Mouse (Mus musculus) cerebellum, postnatal 25 days (tissue): ENCODE measurements around the gene Blmh.

ENCODE experiments used
- DNase-seq, 2 experiments: peaks; one replicate each; pipeline ENCODE4 v3.0.0; 2021; ENCODE audit warnings: mixed read lengths in 2 of 2

The Blmh gene

GRCm38 (mm10) chr11:76924759-76925236 lies at the start of gene Blmh:
Blmh (plus strand) TSS chr11:76924809.
- DNase-seq: no peak

GRCm38 (mm10) chr11:76879816-76880215 lies 44.8 kb upstream of the Blmh start:
- DNase-seq: no peak

- DNase-seq: no peak
Observed at GRCm38 (mm10) chr11:76884451-76884850, 40.2 kb upstream of the Blmh start.

GRCm38 (mm10) chr11:76889339-76890164 lies 35.1 kb upstream of the Blmh start:
- DNase-seq: no peak

DNA sequence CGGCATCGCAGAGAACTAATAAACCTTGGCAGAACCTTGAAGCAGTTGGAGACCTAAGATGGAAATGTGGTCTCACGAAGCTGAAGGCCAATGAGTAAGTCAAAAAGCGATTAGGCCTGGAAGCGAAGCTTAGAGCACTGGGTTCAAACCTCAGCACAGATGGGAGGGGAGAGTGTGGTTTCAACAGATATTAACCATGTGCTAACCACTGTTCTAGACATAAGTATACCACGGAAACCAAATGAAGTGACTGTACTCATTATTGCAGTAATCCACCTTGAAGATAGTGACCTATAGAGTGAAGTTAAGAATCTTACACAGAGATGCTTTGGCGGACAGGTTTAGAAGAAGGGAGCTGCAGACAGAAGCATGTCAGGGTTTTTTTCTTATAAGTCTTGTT lies 33.4 kb upstream of the Blmh start:
- no peak for DNase-seq

- no peak for DNase-seq
Observed at GRCm38 (mm10) chr11:76891738-76892349, 32.8 kb upstream of the Blmh start.

- DNase-seq: no peak
Observed at GRCm38 (mm10) chr11:76892972-76893371, 31.6 kb upstream of the Blmh start.

- DNase-seq: no peak
Observed at GRCm38 (mm10) chr11:76893570-76893969, 31.0 kb upstream of the Blmh start.

DNA sequence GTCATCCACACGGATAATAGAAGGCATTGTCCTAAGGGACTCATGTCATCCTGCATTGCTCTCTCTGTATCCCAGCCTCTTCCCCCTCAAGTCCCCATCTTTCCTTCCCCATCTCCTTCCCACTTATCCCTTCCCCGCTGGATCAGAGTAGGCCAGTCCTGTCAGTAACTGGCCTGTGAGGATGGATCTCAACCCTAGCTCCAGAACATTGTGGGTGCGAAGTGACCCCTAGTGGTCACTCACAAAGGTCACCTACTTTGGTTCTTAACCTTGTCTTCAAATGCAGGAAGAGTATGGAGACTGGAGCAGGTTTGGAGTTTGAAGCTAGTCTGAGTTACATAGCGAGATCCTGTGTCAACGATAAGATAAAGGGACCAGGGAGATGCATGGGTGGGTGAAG lies 30.4 kb upstream of the Blmh start:
- peak; percentile 72 to 83 for DNase-seq

DNA sequence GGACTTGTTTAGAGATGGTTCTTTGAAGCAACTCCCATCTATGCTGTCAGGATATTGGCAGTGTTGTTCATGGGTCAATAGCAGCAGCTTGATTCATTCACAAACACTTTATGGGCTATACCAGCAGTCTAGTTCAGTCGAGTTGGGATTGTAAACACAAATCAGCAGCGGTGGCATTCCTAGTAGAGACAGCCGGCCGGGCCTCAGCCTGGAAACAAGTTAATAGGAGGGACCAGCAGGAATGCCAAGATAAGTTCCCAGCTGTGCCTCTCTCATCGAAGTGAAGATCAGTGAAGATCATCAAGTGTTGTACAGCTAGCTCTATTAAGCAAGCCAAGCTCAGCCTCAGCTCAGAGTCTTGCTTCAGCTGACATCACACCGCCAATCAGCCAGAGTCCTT lies 28.2 kb upstream of the Blmh start:
- no peak for DNase-seq

- DNase-seq: no peak
Observed at GRCm38 (mm10) chr11:76897126-76897525, 27.5 kb upstream of the Blmh start.

GRCm38 (mm10) chr11:76897871-76898270 lies 26.7 kb upstream of the Blmh start:
- DNase-seq: no peak

DNA sequence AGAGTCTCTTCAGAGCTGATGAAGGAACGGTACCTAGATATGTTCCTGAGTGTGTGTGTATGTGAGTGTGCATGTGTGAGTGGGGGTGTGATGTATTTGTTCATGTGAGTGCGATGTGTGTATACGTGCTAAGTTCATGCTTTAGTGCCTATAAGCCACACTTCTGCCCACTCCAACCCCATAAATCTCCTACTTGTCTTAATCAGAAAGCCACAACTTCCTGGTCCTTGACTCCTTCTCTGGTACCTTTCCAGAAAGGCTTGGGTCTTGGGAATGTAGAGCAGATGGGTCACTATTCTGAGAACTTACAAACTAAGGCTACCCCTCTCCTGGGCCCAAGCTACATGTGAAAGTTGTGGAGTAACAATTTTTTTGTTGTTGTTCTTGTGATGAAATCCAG lies 25.9 kb upstream of the Blmh start:
- DNase-seq: no peak

DNA sequence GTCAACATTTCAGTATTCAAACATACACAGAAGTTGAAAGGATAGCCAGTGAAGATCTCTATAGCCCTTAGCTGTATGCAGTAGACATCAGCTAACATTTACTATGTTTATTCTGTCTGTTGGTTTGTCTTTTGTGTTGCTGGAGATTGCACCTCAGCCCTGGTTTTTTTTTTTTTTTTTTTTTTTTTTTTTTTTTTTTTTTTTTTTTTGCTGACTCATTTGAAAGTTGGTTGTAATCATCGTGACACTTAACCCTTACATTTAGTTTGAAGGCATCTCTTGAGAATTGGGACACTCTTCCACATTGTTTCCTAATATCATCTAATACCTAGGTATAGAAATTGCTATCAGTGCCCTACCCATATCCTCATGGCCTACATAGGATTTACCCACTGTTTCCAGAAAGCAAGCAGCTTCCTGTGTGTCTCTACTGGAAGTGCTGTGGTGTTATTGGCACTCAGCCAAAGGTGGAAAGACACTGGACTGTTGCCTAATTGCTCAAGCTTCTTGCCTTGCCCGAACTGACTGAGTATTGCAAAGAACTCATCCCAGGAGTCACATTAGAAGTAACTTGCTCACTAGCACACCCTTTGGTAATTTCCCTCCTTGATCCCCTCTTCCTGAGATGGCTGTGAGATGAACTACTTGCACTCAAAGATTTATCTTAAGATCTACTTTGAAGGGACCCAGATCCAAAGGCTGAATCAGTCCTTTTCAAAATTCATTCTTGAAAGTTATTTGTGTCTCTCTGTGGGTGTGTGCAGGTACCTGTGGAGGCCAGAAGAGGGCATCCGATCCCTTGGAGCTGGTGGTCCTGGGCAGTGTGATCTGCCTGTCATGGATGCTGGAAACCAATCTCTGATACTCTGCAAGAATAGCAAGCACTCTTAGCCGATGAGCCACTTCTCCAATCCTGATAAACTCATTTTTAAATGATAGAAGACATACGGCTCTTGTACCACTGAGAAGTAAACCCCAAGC lies 24.6 kb upstream of the Blmh start:
- peak in 1 of 2 experiments; percentile 12 for DNase-seq

DNA sequence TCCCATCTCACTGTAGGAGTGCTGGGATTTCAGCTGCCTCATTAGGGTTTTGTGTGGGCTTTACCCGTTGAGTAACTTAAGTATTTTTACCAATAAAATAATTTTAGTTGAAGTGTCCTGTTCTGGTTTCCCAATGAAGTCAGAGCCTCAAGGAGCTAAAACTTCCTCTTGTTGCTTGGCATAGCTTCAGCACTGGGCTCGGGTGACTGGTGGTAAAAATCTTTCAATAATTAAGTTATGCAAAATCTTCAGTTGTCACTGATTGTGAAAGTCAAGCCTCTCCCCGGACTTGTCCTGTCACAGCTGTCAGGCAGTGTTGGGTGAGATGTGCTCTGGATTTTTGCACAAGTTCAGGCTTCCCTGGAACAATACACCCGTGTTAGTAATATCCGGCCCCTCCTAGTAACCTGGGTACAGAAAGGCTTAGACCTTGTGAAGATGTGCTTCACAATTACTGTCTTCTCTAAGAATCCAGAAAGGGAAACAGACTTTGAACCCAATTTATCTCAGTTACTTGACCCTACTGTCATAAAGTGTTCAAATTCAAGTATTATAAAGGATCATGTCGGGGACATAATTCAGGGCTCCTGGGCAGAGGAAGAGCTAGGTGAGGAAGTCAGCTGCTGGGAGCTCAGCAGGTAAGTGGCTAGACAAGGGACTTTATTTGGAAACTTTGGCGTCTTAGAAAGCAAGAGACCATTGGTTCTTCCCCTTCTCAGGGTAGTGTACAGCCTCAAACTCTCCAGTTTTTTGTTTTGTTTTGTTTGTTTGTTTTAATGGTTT lies 22.8 kb upstream of the Blmh start, which contains the start of gene Tmigd1:
Gene Tmigd1 (plus strand): TSS at position 581 of the 783 bp plus-strand sequence.
- DNase-seq: no peak

DNA sequence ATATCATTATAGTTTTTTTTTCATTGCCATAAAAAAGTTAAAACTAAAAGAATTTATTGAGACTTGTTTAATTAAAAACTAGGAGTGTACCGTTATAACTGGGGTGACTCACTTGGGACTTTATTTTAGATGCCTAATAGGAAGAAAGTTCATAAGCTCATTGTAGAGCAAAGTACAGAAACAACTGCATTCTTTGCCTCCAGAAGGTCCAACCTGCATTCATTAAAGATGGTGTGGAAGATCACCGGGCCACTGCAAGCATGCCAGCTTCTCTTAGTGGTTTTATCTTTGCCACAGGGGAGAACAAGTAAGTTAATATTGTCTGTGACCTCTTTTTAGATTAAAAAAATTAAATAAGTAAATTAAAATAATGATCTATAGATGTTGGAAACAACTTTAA lies 20.3 kb upstream of the Blmh start:
- DNase-seq: no peak

GRCm38 (mm10) chr11:76908651-76909050 lies 16.0 kb upstream of the Blmh start:
- DNase-seq: no peak

DNA sequence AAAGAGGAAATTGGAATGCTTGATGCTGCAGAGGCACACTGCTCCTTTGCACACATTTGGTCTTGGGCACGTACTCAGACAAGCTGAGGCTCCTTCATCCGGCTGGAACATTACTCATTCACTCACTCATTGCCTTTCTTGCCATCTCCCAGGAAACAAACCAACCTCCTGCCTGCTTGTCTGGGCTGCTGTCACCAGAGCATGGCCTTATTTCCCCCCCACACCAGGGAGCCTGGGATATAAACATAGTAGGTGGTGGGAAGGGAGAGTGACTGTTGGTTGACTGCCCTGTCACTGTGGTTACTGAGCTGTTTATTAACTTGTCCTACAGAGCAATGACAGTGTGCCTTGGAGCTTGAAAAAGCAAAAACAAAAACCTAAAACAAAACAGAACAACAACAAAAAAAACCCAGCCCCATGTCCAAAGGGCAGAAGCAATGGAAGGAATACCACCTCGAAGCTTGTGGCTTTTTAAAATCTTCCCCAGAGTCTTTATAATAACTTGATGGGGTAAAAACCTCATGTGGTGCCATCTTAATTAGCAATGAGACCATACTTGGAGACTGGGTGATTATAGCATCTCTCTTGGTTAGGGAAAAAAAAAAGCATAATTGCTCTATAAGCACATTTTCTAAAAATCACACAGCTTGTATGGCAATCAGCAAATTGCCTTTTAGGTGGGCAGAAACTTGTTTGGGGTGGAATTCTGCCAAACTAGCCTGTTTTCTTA lies 13.1 kb upstream of the Blmh start:
- DNase-seq: no peak

- DNase-seq: peak; percentile 58 to 63
Observed at GRCm38 (mm10) chr11:76912055-76912395, 12.6 kb upstream of the Blmh start.

DNA sequence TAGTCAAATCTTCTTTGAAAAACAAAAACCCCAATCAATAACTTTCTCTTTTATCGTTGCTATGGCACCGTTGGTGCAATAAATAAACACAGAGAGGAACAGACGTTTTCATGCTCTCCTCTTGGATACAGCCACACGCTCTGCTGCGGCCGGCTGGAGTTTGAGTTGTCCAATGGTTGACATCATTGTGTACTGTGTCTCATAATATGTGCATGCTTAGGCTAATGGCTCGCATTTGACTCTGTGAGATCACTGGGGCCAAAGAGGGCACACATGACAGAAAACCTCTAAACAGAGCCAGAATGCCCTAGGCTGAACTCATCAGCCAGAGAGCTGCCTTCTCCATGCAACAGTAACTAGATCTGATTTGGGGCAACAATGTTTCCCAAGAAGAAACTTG lies 10.2 kb upstream of the Blmh start:
- no peak for DNase-seq

GRCm38 (mm10) chr11:76916539-76917229 lies 7.9 kb upstream of the Blmh start:
- DNase-seq: no peak
